Mouse (Mus musculus) cerebellum, adult 11-12 months (tissue): ENCODE data around the gene Vmn1r165.
"Not testable (repeated sequence)": the region's sequence is repeated elsewhere in the genome, so short reads cannot be mapped to it uniquely, and the experiment has no call there.

Experiments used
- DNase-seq: peaks from one replicate; pipeline ENCODE4 v3.0.0; 2022

Vmn1r165 gene

GRCm38 (mm10) chr7:23217032-23217431, at the start of gene Vmn1r165:
Gene Vmn1r165 (plus strand): TSS chr7:23217332.
- DNase-seq, result not testable (repeated sequence)

GRCm38 (mm10) chr7:23251582-23251981, 34.5 kb downstream of the Vmn1r165 start, which contains the start of gene Vmn1r166:
Gene Vmn1r166 (minus strand): TSS chr7:23251682.
- not testable (repeated sequence) for DNase-seq
